Mouse (Mus musculus): ENCODE data around the gene Iqcc.

DNA sequence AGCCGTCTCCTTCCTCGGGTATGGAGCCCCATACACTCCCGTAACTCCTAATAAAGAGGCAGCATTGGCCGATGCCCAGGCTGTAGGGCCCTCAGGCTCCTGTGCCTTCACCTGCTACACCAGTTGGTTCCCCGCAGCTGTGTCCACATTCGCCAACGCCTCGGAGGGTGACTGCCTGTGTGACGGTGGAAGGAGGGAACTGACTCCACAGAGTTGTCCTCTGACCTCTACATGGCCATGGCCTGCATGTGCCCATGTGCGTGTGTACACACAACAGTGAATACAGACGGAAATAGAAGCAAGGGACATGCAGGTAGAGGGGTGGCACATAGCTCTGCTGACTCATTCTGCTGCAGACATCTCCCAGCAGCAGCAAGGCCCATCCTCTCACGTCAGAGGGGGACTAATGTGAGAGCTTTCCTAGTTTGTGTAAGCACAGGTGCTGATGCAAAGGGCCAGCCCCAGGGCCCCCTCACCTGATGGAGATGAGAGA is 9.7 kb downstream of the Iqcc start:
- TF ChIP-seq CTCF (conservative IDR thresholded peaks at IDR 0.05; ENCODE audit: insufficient read depth, insufficient read length, low read depth, low read length) (no peak), POLR2A (IDR thresholded peaks at IDR 0.05; ENCODE audit: low read depth, low read length) (no peak)
